Mouse (Mus musculus) lung, adult 2 months (tissue): ENCODE data around the gene Naxd.

Experiments used
- CTCF ChIP-seq: fragments of 200-500 bp; IDR thresholded peaks from 2 replicates; pipeline ENCODE4 v1.5.1; 2011; ENCODE audit warnings: mild to moderate bottlenecking, low read length, control low read depth; ENCODE audit not compliant: insufficient read depth
- POLR2A ChIP-seq: fragments of 200-500 bp; IDR thresholded peaks from 2 replicates; pipeline ENCODE4 v1.6.1; 2011; ENCODE audit warnings: low read depth, mild to moderate bottlenecking, control low read depth, low read length, borderline replicate concordance; ENCODE audit errors: extremely low read depth

DNA sequence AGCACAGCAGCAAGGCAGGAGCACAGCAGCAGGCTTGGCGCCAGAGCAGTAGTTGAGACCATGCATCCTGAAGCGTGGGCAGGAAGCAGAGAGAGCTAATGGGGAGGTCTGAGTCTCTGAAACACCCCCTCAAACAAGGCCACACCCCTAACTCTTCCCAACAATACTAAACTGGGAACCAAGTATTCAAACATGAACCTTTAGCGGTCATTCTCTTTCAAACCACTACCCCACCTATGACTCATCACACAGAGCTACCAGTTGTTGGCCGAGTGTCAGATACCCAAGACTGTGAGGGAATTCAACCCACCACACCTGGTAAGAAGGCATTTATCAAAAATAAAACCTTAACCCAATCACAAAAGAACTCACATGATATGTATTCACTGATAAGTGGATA is 10.1 kb upstream of the Naxd start:
- TF ChIP-seq CTCF = no peak
- TF ChIP-seq POLR2A = no peak
